Mouse (Mus musculus): ENCODE results near the gene Pak2.
A peak's percentile ranks its signal among the peaks of the same experiment; 100 is the strongest.
"Not testable (repeated sequence)": the region's sequence is repeated elsewhere in the genome, so short reads cannot be mapped to it uniquely, and the experiment has no call there.

Gene Pak2

DNA sequence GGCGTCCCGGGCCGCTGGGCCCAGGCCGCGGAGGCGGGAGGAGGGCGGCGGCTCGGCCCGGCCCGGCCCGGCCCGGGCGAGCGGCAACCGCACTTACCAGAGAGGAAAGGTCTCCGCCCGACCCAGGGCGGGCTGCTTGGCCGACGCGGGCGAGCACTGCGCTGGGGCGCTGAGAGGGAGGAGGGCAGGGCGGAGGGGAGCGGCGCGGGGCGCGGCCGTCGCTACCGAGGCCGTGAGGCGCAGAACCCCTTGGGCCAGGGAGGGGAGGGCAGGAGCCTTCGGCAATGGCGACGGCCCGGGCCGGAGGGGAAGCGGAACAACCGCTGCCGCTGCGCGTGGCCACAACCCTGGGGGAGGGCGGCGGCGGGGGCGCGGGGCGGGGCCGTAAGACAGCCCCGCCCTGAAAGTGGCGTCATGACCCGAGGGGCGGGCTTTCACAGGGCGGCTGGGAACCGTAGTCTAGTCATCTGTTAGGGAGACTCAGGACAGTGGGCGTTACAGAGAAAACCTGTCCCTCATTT lies at the start of gene Pak2:
Pak2 (minus strand) TSS at position 352 of the 521 bp plus-strand sequence.
- peak; percentile 86 for DNase-seq (ENCODE audit: low read depth, low spot score)

DNA sequence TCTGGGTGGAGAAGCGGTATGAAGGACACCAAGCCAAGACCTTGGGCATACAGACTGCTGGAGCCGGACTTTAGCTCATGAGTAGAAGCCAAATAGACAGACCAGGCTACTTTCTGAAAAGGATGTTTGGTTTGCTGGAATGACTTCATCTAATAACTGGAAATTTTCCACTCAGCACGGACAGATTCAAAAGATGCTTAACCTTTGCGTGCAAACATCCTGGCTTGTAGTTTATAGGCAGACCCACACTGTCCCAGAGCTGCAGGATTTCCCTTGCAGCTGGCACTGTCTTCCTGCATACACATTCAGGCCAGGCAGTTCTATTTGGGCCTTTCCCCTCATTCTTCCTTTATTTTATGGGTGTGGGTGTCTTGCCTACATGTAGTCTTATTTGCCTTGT lies 47.9 kb upstream of the Pak2 start:
- DNase-seq (ENCODE audit: low read depth, low spot score), result no peak

DNA sequence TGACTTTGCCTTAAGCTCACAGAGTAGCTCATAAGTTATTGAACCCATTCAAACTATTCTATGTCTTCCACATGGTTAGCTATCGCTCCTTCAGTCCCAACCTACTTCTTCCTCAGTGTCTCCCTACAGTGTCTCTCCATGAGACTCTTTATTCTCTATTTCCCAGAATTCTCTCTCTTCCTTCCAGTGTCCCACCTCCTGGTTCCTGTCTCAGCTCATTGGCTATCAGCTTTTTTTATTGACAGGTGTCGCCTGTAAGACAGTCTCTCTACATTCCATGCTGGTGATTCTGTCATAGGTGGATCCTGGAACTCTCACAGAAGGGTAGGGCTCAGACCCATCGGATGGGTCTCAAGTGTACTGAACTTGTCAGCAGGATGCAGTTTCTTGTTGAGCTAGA lies 46.2 kb upstream of the Pak2 start:
- peak; percentile 73 for DNase-seq (ENCODE audit: low read depth, low spot score)

DNA sequence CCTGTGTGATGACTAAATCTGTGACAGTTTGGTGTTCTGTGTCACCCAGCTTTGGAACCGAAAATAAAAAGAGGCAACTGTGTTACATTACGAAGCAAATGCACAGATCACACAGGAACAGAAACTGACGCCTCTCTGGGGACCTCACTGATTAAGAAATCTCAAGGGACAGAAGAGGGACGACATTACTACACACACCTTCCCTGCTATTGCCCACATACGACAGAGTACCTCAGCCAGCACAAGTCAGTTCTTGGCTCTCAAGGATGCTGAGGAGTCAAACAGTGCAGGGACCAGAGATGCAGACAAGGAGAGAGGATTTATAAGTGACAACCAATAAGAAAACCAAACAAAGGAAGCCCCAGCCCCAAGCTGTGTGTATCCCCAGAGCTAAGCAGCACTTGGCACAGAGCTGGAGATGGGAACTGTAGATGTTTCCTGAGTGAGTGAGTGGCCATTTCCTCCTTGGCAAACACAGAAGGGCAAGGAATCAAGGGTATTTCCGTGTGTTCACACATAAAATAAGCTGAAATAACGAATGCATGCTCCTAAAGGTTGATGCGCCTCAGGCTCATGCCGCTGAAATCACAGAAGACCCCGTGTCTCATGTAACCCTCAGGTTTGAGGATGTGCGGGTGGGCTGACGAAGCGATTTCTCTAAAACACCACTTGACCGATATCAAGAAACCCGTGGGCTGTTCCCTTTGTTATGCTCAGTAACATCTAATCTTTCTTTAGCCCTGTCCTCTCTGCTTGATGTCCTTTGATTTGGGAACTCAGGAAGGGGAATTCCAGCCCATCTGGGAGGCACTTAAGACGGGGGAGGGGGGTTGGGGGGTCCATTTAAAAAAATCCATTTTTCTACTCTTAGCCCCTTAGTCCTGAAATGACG lies 45.5 kb upstream of the Pak2 start:
- peak; percentile 78 for DNase-seq (ENCODE audit: low read depth, low spot score)

DNA sequence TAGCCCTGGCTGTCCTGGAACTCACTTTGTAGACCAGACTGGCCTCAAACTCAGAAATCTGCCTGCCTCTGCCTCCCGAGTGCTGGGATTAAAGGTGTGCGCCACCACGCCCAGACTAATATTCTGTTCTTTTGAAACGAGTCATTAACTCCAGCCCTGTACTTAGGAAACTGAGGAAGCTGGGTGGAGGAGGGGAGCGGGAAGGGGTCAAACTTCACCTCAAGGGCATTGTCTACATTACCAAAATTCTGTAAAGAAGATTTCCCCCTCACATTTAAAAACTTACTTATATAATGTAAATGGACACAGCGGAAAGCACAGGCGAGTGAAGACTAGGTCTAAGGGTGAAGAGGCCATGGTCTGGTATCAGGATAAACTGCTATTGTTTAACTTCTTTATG lies 44.9 kb upstream of the Pak2 start:
- DNase-seq (ENCODE audit: low read depth, low spot score), result peak; percentile 63

DNA sequence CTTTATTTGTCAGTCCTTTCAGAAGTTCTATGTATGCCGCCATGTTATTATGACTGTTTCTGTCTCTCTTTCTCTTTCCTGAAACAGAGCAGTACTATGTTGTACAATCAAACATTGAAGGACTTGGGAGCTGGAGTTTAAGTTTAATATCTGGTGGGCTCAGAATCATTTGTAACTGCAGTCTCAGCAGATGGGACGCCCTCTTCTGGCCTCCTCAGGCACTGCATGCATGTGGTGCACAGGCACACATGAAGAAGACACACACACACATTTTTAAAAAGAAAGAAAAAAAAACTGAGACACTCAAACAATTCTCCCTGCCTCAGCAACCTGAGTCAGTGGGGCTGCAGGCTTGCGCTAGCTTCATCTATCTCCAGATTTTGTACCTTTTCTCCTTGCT lies 41.3 kb upstream of the Pak2 start:
- peak; percentile 54 for DNase-seq (ENCODE audit: low read depth, low spot score)

DNA sequence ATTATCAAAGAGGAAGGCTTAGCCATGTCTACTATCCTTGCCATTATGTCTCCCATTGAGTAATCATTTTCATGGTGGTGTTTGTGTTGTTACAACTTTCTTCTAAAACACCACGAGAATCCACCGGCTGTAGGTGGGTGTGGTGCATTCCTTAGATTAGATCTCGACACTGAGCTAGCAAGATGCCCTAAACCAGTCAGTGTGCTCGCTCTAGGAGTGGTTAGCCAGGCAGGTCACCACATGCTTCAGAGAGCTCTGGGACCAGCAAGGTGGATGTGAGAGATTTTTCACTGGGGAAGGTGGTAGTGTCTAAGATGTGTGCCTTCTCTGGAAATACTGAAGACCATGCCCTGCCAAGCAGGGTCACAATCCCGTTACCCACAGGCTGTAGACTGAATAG lies 37.0 kb upstream of the Pak2 start:
- peak; percentile 61 for DNase-seq (ENCODE audit: low read depth, low spot score)

DNA sequence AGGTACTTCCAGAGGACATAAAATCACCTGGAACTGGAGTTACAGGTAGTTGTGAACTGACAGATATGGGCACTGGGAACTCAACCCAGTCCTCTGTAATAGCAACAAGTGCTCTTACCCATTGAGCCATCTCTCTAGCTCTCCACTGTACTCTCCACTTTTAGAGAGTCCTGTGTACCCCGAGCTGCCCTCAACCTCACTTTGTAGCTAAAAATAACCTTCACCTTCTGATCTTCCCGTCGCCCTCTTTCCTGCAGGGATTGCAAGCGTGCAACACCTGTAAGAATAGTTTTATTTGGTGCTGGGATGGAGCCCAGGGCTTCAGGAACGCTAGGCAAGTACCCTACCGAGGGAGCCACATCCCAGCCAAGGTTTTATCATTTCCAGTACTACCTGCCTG lies 36.6 kb upstream of the Pak2 start:
- no peak for DNase-seq (ENCODE audit: low read depth, low spot score)

DNA sequence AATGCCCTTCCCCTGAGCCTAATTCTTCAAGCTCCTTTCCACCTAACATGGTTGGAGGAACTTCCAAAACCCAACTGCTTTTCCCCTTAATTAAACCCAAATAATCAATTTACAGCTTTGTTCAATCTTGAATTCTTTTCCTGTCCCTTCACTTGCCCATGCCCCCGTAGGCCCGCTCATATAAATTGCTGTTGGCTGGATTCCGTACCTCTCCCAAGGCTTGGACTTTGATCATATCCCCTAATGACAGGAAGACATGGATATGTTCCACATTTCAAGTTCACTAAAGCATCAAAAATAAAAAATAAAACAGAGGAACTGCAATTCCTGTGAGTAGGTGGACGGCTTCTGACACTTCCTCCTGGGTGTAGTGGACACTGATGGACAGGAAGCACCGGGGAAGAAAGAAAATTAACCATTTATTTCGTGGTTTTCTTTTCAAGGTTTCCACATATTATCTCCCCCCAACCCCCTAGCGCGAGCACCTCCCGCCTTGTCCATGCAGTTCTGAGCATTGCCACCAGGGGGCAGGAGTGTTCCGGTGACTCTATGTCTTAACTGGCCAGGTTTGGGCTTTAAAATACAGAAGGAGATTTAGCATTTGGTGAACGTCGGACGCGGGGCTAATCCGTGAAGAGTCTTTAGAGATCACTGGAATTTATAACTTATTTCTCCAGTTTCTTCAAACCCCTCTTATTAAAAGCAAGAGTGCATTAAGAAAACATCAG lies 36.0 kb upstream of the Pak2 start:
- DNase-seq (ENCODE audit: low read depth, low spot score), result peak; percentile 77

DNA sequence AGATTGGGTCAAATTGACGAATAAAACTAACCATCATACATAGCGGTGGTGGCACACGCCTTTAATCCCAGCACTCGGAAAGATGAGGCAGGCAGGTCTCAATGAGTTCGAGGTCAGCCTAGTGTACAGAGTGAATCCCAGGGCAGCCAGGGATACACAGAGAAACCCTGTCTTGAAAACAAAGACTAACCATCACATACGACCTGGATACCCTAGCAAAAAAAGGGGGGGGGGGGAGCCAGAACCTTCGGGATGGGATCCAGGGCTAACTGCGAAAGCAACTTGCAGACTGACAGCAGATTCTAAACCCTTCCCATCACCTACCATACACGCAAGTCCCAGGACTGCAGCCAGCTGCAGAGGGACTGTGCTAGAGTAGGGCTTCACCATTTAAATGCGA lies 35.3 kb upstream of the Pak2 start:
- DNase-seq (ENCODE audit: low read depth, low spot score), result peak; percentile 42

DNA sequence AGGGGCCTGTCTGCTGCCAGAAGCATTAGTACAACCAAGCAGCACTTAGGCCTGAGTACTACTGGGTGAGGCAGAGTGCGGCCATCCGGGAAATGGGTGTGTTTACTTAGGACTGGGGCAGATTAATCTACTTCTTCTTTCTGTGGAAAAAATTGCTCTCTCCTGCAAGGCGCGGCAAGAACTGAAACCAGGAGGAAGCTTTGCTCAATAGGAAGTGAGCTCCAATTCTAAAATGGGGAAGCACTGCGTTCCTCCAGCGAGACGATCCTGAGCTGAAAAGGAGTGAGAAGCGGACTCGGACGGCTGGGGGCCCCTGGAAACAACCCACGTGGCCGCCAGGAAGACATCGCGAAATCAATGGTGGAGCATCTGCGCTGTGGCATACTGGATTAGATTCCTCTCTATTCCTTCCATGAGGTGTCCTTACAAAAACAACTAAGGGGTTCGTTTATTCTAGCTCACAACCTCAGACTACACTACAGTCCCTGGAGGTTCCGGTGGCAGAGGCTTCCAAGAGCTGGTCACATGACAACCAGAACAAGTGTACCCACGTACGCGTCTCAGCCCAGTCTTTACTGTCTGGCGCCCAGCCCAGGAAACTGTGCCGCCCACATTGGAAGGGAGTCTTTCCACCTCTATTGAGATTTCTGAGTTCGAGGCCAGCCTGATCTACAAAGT lies 34.5 kb upstream of the Pak2 start:
- peak; percentile 82 for DNase-seq (ENCODE audit: low read depth, low spot score)

DNA sequence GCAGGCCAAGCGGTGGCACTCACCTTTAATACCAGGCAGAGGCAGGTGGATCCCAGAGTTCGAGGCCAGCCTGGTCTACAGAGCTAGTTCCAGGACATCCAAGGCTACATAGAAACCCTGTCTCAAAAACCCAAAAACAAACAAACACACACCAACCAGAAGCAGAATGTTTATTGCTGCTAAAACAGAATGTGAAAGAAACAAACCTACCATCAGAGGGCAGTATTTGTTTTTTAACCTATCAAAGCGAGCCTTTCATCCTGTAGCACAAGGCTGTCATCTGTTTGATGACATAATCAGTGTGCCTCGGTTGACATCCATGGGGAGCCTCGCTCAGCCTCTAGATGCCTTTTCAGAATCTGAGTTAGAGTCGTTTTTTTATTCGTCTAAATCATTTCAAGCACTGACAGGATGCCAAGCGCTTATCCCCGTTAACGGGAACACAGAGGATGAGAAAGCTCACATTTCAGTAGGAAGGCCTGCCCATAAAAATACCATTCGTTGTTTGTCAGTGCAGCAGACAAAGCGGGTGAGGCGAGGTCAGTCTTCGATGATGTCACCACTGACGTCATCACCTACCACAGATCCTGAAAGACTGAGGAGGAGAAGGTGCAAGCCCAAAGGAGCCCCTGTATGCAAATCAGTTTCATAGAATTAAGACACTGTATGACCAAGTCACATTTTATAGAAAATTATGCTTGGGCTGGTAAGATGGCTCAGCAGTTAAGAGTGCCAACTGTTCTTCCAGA lies 32.0 kb upstream of the Pak2 start:
- peak; percentile 65 for DNase-seq (ENCODE audit: low read depth, low spot score)

DNA sequence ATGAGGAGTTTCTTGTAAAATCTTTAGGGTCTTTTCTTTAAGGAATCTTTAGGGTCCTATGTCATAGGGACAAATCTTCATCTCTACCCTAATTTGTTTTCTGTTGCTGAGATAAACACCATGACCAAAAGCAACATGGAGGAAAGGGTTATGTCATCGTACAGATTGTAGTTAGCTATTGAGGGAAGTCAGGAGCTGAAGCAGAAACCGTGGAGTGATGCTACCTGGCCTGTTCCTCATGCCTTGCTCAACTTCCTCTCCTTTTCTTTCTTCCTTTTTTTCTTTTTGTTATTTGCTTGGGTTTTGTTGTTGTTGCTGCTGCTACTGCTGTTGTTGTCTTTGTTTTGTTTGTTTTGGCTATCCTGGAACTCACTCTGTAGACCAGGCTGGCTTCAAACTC lies 29.4 kb upstream of the Pak2 start:
- no peak for DNase-seq (ENCODE audit: low read depth, low spot score)

DNA sequence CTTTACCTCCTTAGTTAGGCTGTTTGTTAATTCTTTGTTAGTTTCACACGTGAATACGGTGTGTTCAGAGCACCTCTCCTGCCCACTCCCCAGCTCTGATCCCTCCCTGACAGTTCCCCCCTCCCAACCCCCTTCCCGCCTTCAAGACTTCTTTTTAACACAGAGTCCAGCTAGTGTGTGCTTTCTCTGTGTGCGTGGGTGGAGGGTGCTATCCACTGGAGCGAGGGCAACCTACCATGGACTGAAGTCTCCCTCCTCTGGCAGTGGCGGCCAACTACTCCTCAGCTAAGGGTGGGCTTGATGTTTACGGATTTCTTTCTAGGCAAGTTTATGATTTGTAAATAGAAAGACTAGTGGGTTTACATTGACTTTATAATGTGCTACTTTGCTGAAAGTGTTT lies 29.0 kb upstream of the Pak2 start:
- no peak for DNase-seq (ENCODE audit: low read depth, low spot score)

DNA sequence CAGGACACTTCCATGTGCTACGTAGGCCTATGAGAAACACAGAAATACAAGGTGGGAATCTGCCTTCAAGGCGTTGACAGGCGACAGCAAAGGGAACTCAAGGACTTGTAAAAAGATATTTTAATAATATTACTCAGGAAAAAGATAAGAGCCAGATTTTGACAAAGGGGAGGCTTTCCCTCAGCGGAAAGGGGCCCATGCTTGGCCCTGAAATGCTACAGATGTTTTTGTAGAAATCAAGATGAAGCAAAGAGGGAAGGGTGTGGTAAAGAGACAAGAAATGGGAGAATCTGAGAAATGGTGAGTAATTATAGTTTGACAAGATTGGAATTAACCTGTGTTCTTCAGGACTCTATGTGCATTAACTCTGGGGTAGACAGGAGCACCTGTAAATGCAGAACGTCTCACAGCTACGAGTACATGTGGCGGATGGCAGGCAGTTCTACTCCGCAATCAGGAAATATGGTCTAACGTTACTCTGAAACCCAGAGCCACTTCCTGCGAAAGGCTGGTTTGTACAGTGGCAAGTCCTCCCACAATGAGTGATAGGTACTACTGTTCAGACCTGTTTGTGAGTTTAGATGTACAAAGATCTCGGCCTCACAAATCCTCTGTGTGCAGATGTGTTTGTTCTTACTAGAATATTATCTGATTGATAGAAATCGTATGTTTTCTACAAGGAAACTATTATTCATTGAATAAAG lies 28.4 kb upstream of the Pak2 start:
- no peak for DNase-seq (ENCODE audit: low read depth, low spot score)

DNA sequence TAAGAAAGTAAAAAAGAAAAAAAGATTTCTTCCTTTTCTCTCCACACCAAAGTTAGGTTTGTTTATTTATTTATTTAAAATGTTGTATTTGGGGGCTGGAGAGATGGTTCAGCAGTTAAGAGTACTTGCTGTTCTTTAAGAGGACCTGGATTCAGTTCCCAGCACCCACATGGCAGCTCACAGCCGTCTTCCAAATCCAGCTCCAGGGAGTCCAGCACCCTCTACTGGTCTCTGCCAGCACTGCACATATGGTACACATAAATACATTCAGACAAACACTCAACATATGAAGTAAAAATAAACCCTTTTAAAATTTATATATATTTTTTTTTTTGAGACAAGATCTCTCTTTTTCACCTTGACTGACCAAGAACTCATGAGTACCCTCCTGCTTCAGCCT lies 26.6 kb upstream of the Pak2 start:
- DNase-seq (ENCODE audit: low read depth, low spot score), result peak; percentile 75

DNA sequence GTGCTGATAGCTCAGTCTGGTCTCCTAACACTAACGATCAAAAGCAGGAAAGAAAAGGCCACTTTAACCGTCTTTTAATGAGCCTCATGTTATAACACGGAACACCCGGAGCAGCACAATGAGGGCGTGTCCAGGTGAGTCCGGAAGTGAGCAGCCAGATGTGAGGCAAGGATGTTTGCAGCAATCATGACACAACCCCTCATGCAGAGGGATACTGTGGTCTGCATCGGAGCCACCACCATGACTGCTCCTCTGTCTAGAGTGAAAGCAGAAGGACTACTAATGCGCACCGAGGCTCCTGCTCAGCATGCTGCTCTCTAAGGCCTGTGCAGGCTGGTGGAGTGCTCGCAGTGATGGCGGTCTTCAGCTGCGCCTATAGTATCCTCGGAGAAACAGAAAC lies 23.2 kb upstream of the Pak2 start:
- no peak for DNase-seq (ENCODE audit: low read depth, low spot score)

DNA sequence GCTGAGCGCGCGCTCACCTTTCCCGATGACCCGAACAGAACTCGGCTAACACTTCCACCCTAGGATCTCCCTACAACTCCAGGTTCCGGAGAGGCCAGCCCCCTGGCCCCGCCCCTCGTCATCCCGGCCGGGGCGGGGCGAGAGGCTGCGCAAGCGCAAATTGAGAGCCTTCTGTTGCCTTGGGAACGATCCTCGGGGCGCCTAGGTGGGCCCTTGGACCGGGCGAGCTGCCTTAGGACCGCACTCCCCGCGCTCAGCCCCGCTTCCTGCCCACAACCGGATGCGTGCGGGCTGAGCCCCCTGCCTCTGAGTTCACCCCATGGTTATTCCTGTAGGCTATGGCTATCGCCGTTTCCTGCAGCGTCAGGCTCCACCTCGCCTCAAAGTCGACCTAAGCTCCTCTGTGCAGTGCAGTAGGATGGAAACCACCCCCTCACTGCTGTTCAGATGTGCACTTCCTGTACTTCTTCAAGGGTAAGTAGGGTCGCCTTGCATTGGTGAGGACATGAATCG lies 20.6 kb upstream of the Pak2 start, which contains the start of the genes Pigx and Cep19:
Pigx (minus strand) TSS at position 103 of the 513 bp plus-strand sequence.
Cep19 (plus strand) TSS at position 163 of the 513 bp plus-strand sequence.
- peak; percentile 91 for DNase-seq (ENCODE audit: low read depth, low spot score)

DNA sequence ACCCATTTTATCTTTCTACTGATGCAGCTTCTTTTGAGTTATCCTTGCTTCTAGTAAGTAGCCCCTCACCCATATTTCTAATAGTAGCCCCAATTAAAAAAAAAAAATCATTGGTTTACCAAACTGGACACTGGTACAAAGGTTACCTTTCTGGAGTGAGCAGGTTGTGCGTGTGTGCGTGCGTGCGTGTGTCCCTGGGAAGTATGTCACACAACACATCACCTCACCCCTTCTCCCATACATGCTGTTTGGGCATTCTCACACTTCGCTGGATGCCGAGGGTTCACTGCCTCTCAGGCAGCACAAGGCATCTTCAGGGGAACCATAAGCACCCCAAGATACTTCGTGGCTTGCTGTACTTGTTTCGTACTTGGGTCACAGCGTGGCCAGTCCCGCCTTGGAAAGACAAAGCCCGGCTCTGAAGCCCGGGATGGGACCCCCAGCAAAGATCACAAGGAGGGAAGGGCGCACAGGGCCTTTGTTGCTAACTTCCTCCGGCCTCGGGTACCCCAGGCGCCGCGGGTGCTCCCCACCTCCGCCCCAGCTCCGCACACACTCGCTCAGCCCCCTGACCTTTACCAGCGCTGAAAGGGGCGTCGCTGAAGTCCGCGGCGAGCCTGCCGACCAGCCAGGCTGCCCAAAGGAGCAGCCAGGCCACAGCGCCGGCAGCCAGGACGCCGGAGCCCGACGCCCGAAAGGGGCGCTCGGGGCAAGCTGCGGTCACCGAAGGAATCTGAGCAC lies 19.9 kb upstream of the Pak2 start:
- no peak for DNase-seq (ENCODE audit: low read depth, low spot score)

DNA sequence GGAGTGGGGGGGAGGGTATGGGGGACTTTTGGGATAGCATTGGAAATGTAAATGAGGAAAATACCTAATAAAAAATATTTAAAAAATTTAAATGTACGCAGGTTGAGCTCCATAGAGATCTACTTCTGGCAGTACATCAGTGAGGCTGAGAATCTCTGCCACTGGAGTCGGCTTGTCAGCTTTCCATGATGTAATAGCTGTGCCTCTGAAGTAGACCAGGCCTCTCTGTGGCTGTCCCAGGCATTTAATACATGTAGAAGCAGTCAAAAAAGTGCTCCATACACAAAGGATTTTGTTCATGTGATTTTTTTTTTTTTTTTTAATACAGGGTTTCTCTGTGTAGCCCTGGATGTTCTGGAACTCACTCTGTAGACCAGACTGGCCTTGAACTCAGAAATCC lies 18.6 kb upstream of the Pak2 start:
- not testable (repeated sequence) for DNase-seq (ENCODE audit: low read depth, low spot score)
